Mouse (Mus musculus) midbrain, embryonic 16.5 days (tissue): Measurements from ENCODE around the gene Actr6. TPM values are rescaled to one million over a fixed set of nuclear protein-coding genes. Genes with fewer than 3 reads are reported as not detected.
"Not testable (repeated sequence)": the region's sequence is repeated elsewhere in the genome, so short reads cannot be mapped to it uniquely, and the experiment has no call there.

Source experiments
- ATAC-seq: fragments of 200-750 bp; cut with Nextera tagmentation; 2 replicates; pipeline ENCODE4 v1.8.0; 2017; ENCODE audit warnings: moderate TSS enrichment
- H3K27ac ChIP-seq: fragments of 300-500 bp; sonication (generic); 2 replicates; pipeline ENCODE4 v1.5.1; 2014; ENCODE audit warnings: mild to moderate bottlenecking, low read length, mixed read lengths
- H3K27me3 ChIP-seq: fragments of 300-500 bp; sonication (generic); 2 replicates; pipeline ENCODE4 v1.6.1; 2014; ENCODE audit warnings: low read depth, low read length, mixed read lengths; ENCODE audit not compliant: control insufficient read depth, insufficient read depth
- H3K36me3 ChIP-seq: fragments of 300-500 bp; sonication (generic); 2 replicates; pipeline ENCODE4 v1.6.1; 2014; ENCODE audit warnings: mild to moderate bottlenecking, low read length, moderate library complexity, mixed read lengths; ENCODE audit not compliant: control insufficient read depth, insufficient read depth
- H3K4me1 ChIP-seq: fragments of 300-500 bp; sonication (generic); 2 replicates; pipeline ENCODE4 v1.6.1; 2014; ENCODE audit warnings: mild to moderate bottlenecking, low read length, mixed read lengths; ENCODE audit not compliant: control insufficient read depth, insufficient read depth
- H3K4me2 ChIP-seq: fragments of 300-500 bp; sonication (generic); 2 replicates; pipeline ENCODE4 v1.6.1; 2014; ENCODE audit warnings: mild to moderate bottlenecking, low read length, mixed read lengths
- H3K4me3 ChIP-seq: fragments of 300-500 bp; sonication (generic); 2 replicates; pipeline ENCODE4 v1.5.1; 2014; ENCODE audit warnings: low read depth, mild to moderate bottlenecking, low read length, moderate library complexity, mixed read lengths
- H3K9ac ChIP-seq: fragments of 300-500 bp; sonication (generic); 2 replicates; pipeline ENCODE4 v1.6.1; 2014; ENCODE audit warnings: low read depth, low read length, mixed read lengths
- H3K9me3 ChIP-seq: fragments of 300-500 bp; sonication (generic); replicated peaks from 2 replicates; pipeline ENCODE4 v1.6.1; 2014; ENCODE audit warnings: mild to moderate bottlenecking, low read length, mixed read lengths; ENCODE audit not compliant: control insufficient read depth, poor library complexity, severe bottlenecking
- WGBS: fragments of 180-500 bp; shearing (Covaris S2); extraction: QIAGEN DNeasy Blood & Tissue Kit; methylation state at CpG from one replicate; pipeline ENCODE4 v1.1.7; 2014; 5-methylcytosine and 5-hydroxymethylcytosine counted together
- polyA plus RNA-seq: library from polyadenylated mRNA; unstranded; fragments of >200 nt; fragmentation: Nextera tagmentation; extraction: Ambion mirVana; gene quantifications from 2 replicates; pipeline ENCODE4 v1.2.1, GENCODE M21; 2015

Actr6 gene
- polyA plus RNA-seq, 1 experiment from 2014 or later, result 55.3 TPM

- no peak overlapping the region for H3K4me3 ChIP-seq
- H3K9me3 ChIP-seq, result no peaks in the 10 kb centered on the region
- H3K27ac ChIP-seq, result no peak overlapping the region
- H3K27me3 ChIP-seq, result no peaks in the 10 kb centered on the region
- H3K4me1 ChIP-seq, result no peaks in the 10 kb centered on the region
- WGBS, result 94% methylated on average over 3 of the region's 3 CpGs
- peaks cover 11% of the 10 kb centered on the region for H3K36me3 ChIP-seq
- no peak overlapping the region for H3K9ac ChIP-seq
- H3K4me2 ChIP-seq, result no peak overlapping the region
- no peak for ATAC-seq
Measured at GRCm38 (mm10) chr10:89720796-89721195, 11.3 kb downstream of the Actr6 start.

GRCm38 (mm10) chr10:89720252-89720651, 11.8 kb downstream of the Actr6 start:
- H3K27ac ChIP-seq, result no peak overlapping the region
- ATAC-seq, result no peak
- peaks cover 12% of the 10 kb centered on the region for H3K36me3 ChIP-seq
- H3K4me3 ChIP-seq, result no peak overlapping the region
- no peaks in the 10 kb centered on the region for H3K27me3 ChIP-seq
- H3K4me2 ChIP-seq, result no peak overlapping the region
- no peak overlapping the region for H3K9ac ChIP-seq
- no peaks in the 10 kb centered on the region for H3K4me1 ChIP-seq
- H3K9me3 ChIP-seq, result no peaks in the 10 kb centered on the region

GRCm38 (mm10) chr10:89714910-89715309, 17.2 kb downstream of the Actr6 start:
- Histone ChIP-seq H3K27me3 (no peaks in the 10 kb centered on the region), H3K9me3 (no peaks in the 10 kb centered on the region), H3K9ac (no peak overlapping the region), H3K4me3 (no peak overlapping the region), H3K27ac (no peak overlapping the region), H3K36me3 (peaks cover 27% of the 10 kb centered on the region), H3K4me1 (no peaks in the 10 kb centered on the region), H3K4me2 (no peak overlapping the region)
- ATAC-seq, result no peak
- WGBS, result 91% methylated on average over 10 of the region's 10 CpGs

- no peak overlapping the region for H3K27ac ChIP-seq
- no peak overlapping the region for H3K9ac ChIP-seq
- H3K9me3 ChIP-seq, result no peaks in the 10 kb centered on the region
- H3K36me3 ChIP-seq, result peaks cover 17% of the 10 kb centered on the region
- 0 out of 2 replicates have a peak, but pooled peaks have one; percentile 48 for ATAC-seq
- no peaks in the 10 kb centered on the region for H3K4me1 ChIP-seq
- 35% methylated on average over 10 of the region's 10 CpGs for WGBS
- H3K27me3 ChIP-seq, result no peaks in the 10 kb centered on the region
- 0 out of 2 replicates have a peak overlapping the region, but pooled peaks have one; percentile 11 for H3K4me2 ChIP-seq
- no peak overlapping the region for H3K4me3 ChIP-seq
Measured at GRCm38 (mm10) chr10:89708720-89709119, 23.4 kb downstream of the Actr6 start.

- Histone ChIP-seq H3K4me2 (no peak overlapping the region), H3K27me3 (no peaks in the 10 kb centered on the region), H3K4me3 (no peak overlapping the region), H3K4me1 (no peaks in the 10 kb centered on the region), H3K9ac (no peak overlapping the region), H3K27ac (no peak overlapping the region), H3K36me3 (peaks cover 11% of the 10 kb centered on the region), H3K9me3 (no peaks in the 10 kb centered on the region)
- 82% methylated on average over 3 of the region's 3 CpGs for WGBS
- ATAC-seq, result no peak
Measured at GRCm38 (mm10) chr10:89707397-89707796, 24.7 kb downstream of the Actr6 start.

GRCm38 (mm10) chr10:89703042-89703441, 29.1 kb downstream of the Actr6 start:
- ATAC-seq, result no peak
- WGBS, result 58% methylated on average over 5 of the region's 5 CpGs

GRCm38 (mm10) chr10:89697956-89698355, 34.1 kb downstream of the Actr6 start:
- no peaks in the 10 kb centered on the region for H3K27me3 ChIP-seq
- no peaks in the 10 kb centered on the region for H3K36me3 ChIP-seq
- ATAC-seq, result no peak

More at GRCm38 (mm10) chr10:89703042-89703441, 29.1 kb downstream of the Actr6 start:
- H3K4me2 ChIP-seq, result no peak overlapping the region
- H3K36me3 ChIP-seq, result no peaks in the 10 kb centered on the region
- no peak overlapping the region for H3K27ac ChIP-seq
- H3K9me3 ChIP-seq, result no peaks in the 10 kb centered on the region
- no peak overlapping the region for H3K9ac ChIP-seq
- H3K4me1 ChIP-seq, result no peaks in the 10 kb centered on the region
- H3K27me3 ChIP-seq, result no peaks in the 10 kb centered on the region
- H3K4me3 ChIP-seq, result no peak overlapping the region

GRCm38 (mm10) chr10:89696270-89696669, 35.8 kb downstream of the Actr6 start:
- H3K4me1 ChIP-seq, H3K27me3 ChIP-seq, H3K4me3 ChIP-seq, H3K27ac ChIP-seq, H3K9ac ChIP-seq, H3K4me2 ChIP-seq, H3K9me3 ChIP-seq, H3K36me3 ChIP-seq, ATAC-seq: not testable (repeated sequence)
- WGBS, result 78% methylated on average over 2 of the region's 2 CpGs

More at GRCm38 (mm10) chr10:89697956-89698355, 34.1 kb downstream of the Actr6 start:
- H3K4me2 ChIP-seq, result no peak overlapping the region
- H3K4me3 ChIP-seq, result no peak overlapping the region
- no peak overlapping the region for H3K9ac ChIP-seq
- WGBS, result 98% methylated on average over 3 of the region's 3 CpGs
- no peaks in the 10 kb centered on the region for H3K9me3 ChIP-seq
- H3K4me1 ChIP-seq, result no peaks in the 10 kb centered on the region
- no peak overlapping the region for H3K27ac ChIP-seq

GRCm38 (mm10) chr10:89695194-89695911, 36.7 kb downstream of the Actr6 start:
- Histone ChIP-seq H3K27me3 (no peaks in the 10 kb centered on the region), H3K9me3 (no peaks in the 10 kb centered on the region), H3K9ac (no peak overlapping the region), H3K4me2 (no peak overlapping the region), H3K4me3 (no peak overlapping the region), H3K4me1 (no peaks in the 10 kb centered on the region), H3K36me3 (no peaks in the 10 kb centered on the region; the same call in 1 of the 2 replicates), H3K27ac (no peak overlapping the region)
- WGBS, result 76% methylated on average over 20 of the region's 20 CpGs
- no peak for ATAC-seq
